Mouse (Mus musculus) brain, embryonic 18.5 days (tissue): Measurements from ENCODE around the gene Nlk.
"Not testable (repeated sequence)": the region's sequence is repeated elsewhere in the genome, so short reads cannot be mapped to it uniquely, and the experiment has no call there.

Experiments used
- DNase-seq: peaks from one replicate; pipeline ENCODE4 v3.0.0-alpha.2; 2012; ENCODE audit warnings: low read depth, low spot score

The Nlk gene

DNA sequence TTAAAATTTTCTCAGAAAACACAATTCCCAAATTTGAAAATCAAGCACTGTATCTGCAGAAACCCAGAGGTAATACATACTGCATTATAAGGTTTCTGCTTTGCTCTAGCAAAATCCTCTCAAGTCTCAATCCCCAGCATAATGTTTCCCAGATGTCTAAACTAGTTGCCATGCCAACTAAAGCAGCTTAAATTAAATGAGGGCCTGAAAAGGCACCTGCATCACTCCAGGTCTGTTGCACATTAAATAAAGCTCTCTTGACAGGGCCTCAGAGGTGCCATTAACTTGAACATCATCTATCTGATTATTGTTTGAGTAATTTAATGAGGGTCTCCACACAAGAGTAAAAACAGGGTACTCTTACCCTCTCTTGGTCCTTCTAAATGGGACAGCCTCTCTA is 100.4 kb downstream of the Nlk start:
- no peak for DNase-seq

DNA sequence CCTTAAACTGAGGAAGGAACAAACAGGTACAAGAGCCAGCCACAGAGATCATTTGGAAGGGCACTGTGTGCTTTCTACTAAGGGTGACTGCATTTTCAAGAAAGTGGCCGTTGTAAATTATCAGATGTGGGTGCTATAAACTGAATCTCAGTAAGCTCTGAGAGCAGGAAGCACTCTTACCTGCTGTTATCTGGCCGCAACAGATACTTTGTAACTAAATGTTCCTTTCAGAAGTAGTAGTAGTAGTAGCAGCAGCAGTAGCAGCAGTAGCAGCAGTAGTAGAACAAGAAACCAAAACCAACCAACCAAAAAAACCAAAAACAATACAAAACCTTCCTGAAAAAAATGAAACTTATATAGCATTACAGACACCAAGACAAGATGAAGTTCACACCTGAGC is 101.4 kb downstream of the Nlk start:
- DNase-seq, result no peak

DNA sequence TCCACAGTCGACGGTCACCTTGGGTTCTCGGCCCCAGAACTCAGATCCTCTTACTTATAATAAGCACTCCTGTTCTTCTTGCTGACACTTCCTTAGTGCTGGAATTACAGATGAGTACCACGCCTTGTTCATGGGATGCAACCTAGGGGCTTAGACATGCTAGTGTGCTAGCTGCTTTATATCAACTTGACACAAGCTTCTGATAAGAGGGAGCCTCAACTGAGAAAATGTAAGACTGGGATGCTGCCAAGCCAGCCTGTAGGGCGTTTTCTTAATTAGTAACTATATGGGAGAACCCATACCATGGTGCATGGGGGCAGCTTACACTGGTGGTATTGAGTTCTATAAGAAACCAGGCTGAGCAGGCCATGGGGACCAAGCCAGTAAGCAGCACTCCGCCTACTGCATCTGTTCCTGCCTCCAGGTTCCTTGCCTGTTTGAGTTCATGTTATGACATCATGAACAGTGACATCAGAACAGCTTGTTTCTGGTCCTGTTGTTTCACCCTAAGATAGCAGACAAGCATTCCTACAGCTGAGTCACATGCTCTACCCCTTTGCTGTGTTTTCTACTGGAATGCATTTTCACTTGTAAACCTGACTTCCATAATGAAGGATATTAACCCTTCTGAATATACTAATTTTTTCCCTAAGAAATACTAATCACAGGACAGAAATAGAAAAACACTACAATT is 102.8 kb downstream of the Nlk start:
- DNase-seq, result no peak

- DNase-seq, result not testable (repeated sequence)
These were observed 109.5 kb downstream of the Nlk start for GRCm38 (mm10) chr11:78587677-78588076.

DNA sequence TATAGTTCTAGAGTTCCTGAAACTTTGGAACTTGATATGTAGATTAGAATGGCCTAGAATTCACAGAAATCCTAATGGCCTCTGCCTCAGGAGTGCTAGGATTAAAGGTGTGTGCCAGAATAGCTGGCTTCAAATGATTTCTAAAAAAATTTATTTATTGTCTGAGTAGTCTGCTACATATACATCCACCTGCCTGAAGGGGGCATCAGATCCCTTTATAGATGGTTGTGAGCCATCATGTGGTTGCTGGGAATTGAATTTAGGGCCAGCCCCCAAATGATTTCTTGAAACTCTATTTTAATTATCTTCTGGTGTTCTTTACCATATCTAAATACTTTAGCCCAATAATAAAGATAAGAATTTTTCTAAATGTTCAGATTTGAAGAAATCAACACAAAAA is 111.1 kb downstream of the Nlk start:
- no peak for DNase-seq

GRCm38 (mm10) chr11:78582848-78583247 is 114.3 kb downstream of the Nlk start:
- DNase-seq, result no peak

DNA sequence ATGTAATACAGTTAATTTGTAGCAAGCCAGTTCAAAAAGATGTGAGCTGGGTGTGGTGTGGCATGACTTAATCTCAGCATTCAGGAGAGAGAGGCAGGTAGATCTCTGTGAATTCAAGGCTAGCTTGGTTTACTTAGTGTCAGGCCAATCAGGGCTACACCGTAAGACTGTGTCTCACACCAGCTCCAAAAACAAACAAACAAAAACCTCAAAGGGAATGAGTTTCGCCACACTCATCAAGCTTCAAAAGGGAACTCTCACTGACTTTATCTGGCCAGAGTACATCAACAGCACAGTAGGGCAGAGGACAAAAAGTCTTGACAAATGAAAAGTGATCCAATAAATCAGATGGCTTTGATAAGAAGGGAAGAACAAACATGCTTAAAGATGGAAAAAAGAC is 122.2 kb downstream of the Nlk start:
- DNase-seq, result no peak

- DNase-seq, result no peak
These were observed 122.6 kb downstream of the Nlk start for GRCm38 (mm10) chr11:78574536-78574935.

DNA sequence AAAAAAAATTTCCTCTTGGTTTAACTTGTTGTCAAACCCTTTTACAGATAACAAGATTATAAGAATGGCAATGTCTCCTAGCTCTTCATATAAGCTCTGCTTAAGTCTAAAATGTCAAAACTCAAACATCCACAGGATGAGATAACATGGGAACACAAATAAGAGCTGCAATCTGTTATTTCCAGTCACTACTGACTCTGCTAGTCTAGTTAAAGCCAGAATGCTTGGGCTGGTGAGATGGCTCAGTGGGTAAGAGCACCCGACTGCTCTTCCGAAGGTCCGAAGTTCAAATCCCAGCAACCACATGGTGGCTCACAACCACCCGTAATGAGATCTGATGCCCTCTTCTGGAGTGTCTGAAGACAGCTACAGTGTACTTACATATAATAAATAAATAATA is 123.1 kb downstream of the Nlk start:
- not testable (repeated sequence) for DNase-seq

- DNase-seq, result no peak
These were observed 125.3 kb downstream of the Nlk start for GRCm38 (mm10) chr11:78571854-78572253.

- DNase-seq, result no peak
These were observed 125.7 kb downstream of the Nlk start for GRCm38 (mm10) chr11:78571441-78571840.

DNA sequence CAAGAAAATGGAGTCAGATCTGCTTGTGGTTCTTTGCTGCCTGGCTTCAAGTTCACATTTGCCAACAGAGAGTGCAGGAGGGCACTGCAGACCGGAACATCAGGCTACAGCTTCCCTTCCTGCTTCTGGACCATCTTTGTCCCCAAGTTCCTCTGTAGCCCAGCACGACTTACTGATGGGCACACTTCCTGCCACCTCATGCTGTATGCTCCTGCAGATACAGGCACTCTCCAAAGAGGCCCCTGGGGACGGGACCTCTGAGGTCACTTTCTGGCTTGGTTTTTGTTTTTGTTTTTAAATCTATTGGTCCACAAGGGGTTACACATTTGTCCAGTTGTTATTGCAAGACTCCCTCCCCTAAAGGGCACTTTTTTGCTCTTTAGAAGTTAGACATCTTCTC is 127.4 kb downstream of the Nlk start:
- no peak for DNase-seq

GRCm38 (mm10) chr11:78568827-78569226 is 128.3 kb downstream of the Nlk start:
- DNase-seq, result no peak

- DNase-seq, result no peak
These were observed 129.6 kb downstream of the Nlk start for GRCm38 (mm10) chr11:78567614-78568013.

GRCm38 (mm10) chr11:78566775-78567174 is 130.4 kb downstream of the Nlk start:
- no peak for DNase-seq

- peak; percentile 64 for DNase-seq
These were observed 136.7 kb downstream of the Nlk start for GRCm38 (mm10) chr11:78560447-78560846.

- no peak for DNase-seq
These were observed 139.9 kb downstream of the Nlk start for GRCm38 (mm10) chr11:78557241-78557640.

- no peak for DNase-seq
These were observed 141.1 kb downstream of the Nlk start for GRCm38 (mm10) chr11:78556070-78556469.

GRCm38 (mm10) chr11:78555623-78556022 is 141.6 kb downstream of the Nlk start:
- DNase-seq, result no peak

- no peak for DNase-seq
These were observed 146.1 kb downstream of the Nlk start for GRCm38 (mm10) chr11:78551059-78551398.

DNA sequence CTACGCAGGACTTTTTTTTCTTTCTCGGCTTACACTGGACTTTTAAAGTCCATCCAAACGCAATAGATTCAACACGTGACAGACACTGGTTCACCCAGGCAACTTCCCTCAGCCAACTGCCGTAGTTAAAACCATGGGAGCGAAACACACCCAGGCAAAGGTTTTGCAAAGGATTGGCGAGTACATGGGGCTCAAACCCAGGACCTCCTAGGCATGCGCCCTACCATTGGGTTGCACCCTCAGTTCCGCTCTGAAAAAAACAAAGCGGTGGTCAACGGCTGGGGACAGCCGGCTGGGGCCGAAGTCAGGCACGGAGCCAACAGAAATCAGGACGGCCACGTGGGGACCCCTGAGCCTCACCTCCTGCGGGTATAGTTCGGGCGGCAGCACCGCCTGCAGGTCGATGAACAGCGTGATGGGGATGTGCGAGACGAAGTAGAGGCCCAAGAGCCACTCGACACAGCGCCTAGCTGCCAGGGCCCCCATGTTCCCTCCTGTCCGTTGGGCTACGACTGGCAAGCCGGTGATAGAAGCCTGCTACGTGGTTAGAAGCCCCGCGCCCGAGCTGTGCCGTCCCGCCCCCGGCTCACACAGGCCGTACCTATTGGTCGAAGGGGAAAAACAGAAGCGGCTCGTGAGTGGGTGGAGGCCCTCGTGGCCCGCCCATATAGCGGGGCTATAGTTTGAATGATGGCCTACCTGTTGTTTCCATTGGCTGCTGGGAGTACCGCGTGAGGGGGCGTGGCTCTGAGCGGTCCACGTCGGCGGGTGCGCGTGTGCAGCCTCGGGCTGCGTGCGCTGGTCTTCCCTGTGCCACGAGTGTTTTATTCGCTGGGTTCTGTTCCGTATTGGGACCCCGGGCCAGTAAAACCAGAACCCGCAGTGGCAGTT is 146.8 kb downstream of the Nlk start, which contains the start of gene Tmem97:
Gene Tmem97, minus strand, starts transcription at position 610 of the 891 bp plus-strand sequence.
- DNase-seq, result peak; percentile 96

DNA sequence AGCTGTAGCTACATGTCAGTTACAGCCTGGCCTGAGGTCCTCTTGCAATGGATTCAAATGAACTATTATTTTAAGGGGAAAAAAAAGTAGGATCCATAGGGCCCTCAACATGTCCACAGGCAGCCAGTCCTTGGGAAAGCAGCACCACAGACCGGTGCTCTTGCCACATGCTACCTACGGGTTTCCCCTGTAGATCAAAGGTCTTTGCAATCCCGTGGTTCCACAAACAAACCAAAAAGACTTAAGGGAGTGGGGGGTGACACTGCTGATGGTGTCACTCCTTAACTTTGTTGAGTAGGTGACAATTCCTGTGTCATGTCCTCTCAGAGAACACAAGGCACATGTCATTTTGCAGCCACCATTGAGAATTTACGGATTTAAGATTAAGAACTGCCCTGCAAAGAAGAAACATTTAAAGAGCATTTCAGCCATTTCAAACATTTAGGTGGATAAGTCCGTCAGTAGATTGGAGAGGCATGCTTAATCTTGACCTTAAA is 147.6 kb downstream of the Nlk start:
- no peak for DNase-seq
